Mouse (Mus musculus) cerebellum, adult (tissue): Measurements from ENCODE around the gene Cox15.
A peak's percentile ranks its signal among the peaks of the same experiment; 100 is the strongest.

Experiments
- ATAC-seq: cut with Nextera tagmentation; 2 replicates; pipeline ENCODE4 v1.9.2; 2017; ENCODE audit warnings: mild to moderate bottlenecking, moderate library complexity, mixed read lengths; ENCODE audit not compliant: insufficient number of reproducible peaks, low FRiP score, low TSS enrichment

Gene Cox15

DNA sequence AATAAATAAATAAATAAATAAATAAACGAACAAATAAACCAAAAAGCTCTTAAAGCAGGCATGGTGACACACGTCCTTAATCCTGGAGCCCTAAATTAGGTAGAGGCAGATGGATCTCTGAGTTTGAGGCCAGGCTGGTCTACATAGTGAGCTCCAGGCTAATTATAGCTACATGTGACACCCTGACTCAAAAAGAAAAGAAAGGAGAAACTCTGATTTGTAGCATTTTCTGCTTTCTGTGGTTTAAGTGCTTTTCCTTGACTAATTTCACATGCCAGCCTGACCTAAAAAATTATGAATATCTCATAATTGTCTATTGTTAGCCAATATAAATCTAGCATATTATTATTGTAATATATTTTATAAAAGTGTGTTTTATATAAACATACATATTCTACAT, 9.6 kb upstream of the Cox15 start:
- ATAC-seq = no peak

DNA sequence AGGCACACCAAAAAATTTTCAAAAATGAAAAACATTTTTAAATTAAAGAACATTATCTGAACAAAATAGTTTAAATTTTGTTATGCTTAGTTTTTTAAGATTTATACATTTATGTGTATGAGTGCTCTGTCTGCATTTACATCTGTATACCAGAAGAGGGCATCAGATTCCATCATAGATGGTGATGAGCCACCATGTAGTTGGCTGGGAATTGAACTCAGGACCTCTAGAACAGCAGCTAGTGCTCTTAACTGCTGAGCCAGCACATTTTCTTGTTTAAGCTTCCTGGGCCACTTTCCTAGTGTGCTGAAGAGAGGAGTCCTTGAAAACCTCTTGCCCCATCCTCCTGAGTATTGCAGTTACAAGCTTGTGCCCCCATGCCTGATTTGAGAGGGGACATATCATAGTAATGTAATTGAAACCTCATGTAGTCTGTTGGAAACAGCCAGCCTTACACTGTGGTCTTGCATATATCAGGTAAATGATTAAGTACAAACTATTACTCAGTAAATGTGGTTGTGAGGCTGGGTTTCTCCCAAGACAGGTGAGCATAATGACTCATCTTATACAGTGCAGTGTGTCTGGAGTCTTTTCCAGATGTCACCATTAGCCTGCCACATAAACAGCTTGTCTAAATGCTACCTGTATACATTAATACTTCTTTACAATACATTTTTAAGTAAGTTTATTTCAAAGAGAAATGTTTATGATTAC, 8.9 kb upstream of the Cox15 start:
- no peak for ATAC-seq

DNA sequence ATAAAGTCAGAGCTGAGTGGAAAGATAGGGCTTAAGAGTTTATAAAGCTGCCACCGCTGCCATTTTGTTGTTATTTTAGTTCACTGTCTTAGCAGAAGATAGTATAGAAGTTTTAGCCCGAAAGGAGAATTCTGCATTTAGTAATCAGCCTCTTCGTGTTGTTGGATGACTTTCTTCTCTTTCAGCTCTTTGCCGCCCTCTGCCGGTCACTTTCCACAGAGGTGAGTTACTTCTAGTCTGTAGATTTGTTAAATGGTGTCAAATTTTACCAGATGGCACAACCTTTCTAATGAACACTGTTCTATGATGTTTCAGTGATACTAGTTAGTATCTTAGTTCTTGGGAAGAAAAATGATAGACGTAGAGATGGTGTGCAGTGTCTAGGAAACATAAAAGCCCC, 7.7 kb upstream of the Cox15 start:
- ATAC-seq = no peak; the same call in 1 of the 2 replicates

DNA sequence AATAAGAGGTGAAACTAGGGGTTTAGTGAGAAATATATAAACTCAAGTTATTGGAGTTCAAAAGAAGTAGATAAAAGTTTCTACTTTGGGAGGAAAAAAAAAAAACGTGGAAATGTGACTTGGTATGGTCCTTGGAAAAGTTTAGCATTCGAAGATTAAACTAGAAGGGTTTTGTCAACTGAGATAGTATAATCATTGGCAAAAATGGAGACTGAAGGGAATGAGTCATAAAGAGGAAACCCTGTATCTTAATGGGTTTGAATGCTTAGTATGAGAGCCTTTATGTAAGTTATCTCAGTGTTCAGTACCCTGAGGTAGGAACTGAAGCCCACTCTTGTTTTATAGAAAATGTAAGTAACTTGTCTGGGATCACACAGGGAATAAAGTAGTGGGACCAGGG, 2.1 kb upstream of the Cox15 start:
- ATAC-seq = no peak

DNA sequence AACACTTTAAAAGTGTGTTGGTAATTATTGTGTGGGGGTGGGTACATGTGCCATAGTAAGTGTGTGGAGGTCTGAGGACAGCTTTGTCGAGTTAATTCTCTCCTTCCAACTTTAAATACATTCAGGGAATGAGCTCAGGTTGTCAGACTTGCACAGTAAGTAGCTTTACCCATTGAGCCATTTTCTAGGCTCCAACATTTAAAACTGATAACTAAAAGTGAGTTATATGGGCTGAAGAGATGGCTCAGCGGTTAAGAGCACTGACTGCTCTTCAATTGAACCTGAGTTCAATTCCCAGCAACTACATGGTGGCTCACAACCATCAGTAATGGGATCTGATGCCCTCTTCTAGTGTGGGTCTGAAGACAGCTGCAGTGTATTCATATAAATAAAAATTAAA, 1.4 kb upstream of the Cox15 start:
- no peak for ATAC-seq

DNA sequence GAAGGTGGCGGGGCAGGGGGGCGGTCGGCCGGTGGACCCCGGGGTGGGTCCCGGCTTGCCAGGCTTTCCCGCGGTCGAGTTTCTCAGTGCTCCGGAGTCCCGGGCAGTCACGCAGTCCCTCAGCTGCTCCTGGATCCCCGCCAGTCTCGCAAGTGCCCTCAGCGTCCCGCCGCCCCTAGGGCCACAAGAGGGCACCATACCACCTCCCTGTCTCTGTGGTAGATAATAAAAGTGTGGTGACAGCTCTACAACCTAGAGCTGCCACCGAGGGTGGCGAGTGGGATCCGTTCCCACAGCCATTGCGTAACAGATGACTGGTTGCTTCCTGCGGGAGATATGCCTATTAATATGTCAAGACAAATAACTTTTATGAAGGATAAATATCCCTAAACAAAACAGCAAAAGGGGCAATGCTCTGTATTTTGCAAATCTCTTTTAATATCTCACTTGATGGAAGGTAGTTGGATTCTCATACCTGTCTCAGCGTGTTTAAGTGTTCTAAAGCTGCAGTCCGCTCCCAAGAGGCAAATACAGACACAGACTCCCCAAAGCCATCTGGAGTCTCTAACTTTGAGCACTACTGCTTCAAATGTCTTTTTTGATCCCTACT, 531 bp upstream of the Cox15 start:
- peak; percentile 84 for ATAC-seq

DNA sequence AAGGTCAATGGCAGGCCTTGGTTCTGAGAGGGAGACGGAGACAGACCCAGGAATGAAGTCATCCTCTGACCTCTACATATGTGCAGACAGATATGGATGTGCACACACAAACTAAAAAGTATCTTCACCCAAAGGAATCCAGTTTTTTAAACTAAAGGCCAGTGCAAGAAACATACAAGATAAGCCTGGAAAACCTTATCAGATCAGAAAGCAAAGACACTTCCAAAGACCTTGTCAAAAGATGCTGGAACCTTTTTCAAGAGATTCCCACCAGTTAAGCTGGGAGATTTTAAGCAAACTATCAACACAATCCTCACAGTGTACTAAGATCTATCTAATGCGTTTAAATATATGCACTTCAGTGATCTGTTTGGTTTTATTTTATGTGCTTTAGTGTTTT, 2.8 kb downstream of the Cox15 start:
- no peak for ATAC-seq

DNA sequence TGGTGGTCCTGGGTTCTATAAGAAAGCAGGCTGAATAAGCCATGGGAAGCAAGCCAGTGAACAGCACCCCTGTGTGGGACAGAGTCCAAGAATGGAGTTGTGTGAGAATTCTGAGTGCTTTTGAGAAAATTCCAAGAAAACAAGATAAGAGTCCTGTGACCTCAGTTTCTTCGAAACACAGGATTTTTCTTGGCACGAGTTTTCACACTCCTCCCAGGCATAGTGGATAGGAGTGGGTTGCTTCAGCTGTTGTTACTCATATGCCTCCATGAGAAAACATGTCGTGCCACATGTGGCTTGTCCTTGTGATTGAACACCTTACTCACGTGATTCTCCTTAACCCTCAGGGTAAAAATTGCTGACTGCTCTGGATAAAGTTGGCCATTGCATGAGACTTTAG, 4.9 kb downstream of the Cox15 start:
- ATAC-seq = no peak

DNA sequence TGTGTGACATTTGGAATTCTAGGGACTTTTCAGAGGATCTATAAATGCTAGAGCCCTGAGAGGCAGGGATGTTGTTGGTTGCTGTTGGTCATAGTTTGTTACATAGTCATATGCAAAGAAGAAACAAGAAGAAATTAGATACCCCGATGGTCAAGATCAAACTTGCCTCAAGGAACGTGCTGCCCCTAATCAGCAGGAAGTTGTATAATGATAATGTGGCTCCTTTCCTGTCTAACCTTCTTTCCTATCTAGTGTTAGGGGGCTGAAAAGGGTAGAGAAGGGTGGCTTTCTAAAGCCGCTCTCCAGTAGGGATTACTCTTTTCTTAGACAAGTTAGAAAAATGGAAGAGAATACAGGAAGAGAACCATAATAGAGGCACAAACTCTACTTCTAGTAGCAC, 7.1 kb downstream of the Cox15 start:
- no peak for ATAC-seq

DNA sequence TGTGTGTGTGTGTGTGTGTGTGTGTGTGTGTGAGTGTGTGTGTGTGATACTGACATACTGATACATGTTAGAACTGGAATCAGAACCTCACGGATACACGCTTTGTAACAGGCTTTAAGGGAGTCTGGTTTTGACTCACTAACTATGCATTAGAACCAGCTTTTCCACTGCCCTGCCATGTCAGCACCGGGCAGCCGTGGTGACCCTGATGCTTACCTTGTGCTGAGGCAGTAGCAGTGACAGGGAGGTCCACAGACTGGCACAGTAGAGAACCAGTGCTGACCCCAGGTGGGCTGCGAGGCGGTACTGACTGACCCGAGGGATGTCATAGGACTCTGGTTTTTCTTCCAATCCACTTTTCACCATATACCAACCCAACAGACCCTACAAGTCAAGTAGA, 9.4 kb downstream of the Cox15 start:
- no peak for ATAC-seq

DNA sequence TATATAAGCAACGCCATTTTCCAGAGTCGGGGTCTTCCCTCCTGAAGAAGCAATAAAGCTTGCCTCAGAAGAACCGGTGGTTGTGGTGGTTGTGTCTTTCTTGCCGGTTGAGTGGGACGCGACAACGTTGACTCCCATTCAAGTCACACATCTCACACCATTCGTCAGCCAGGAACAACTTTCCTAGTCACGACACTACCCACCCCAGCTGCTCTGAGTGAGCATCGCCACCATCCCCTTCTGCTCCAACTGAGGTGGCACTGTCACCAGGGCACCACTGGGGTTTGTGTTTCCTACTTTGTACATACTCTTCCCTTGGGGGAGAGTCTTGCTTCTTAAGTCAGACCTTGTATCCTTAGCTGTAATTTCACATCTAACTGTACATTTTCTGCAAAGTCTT, 14.4 kb downstream of the Cox15 start:
- no peak for ATAC-seq

DNA sequence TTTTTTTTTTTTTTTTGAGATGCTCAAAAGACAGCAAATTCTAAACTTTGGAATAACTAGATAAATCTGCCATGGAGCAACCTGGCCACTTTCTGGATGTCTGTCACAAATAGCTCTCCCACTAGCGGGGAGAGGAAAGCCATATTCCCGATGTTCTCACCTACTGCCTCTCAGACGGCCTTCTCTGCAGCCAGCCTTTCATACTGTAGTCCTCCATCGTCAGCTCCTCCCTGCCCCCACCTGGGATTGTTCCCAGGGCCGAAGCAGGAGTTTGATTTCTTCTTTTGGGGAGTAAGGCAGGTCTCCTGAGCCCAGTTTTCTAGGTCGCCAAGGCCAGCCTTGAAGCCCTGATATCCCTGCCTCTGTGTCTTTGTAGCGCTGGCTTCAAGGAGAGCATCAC, 21.6 kb downstream of the Cox15 start:
- ATAC-seq = no peak

DNA sequence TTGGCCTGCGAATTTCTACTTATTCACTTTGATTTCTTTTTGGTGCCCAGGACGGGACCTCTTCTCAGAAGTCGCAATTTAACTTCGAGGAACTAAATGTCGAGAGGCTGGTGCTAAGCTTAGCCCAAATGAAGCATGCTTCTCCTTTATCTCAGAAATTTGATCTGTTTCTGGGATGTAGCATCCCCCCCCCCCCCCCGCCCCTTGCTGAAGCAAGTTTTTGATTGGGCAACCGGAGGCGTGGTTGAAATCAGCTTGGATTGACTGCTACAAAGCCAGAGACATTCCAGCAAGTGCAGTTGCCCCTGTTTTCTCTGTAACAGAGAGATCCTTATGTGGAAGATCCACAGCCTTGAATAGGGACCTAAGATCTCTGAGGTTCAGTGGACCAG, 22.8 kb downstream of the Cox15 start:
- ATAC-seq = no peak

DNA sequence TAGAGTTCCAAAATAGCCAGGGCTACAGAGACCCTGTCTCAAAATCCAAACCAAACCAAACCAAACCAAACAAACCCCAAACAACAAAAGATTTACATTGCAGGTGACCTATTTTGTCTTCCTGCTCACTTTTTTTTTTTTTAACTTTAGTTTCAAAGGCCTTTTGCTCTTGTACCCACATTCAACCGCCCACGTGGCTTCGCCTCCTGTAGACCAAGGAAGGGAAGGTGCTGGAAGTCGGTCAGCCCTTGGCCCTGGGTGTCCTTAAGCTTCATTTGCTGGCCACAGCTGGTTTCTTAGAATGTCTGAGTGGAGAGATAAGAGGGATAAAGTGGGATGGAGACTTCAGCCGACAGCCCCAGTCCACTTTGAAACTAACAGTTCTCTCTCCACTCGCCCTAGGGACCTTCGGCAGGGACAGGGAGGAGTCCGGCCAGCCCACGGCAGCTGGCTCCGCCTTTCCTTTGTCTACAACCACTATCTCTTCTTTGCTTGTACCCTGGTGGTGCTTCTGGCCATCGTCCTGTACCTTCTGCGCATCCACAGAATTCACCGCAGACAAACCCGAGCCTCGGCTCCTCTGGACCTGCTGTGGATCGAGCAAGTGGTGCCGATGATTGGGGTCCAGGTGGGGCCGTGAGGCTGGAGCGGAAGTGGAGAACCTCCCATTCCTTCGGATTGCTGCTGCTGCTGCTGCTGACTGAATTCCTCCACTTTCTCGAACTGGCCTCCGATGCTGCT, 23.3 kb downstream of the Cox15 start:
- ATAC-seq = no peak

DNA sequence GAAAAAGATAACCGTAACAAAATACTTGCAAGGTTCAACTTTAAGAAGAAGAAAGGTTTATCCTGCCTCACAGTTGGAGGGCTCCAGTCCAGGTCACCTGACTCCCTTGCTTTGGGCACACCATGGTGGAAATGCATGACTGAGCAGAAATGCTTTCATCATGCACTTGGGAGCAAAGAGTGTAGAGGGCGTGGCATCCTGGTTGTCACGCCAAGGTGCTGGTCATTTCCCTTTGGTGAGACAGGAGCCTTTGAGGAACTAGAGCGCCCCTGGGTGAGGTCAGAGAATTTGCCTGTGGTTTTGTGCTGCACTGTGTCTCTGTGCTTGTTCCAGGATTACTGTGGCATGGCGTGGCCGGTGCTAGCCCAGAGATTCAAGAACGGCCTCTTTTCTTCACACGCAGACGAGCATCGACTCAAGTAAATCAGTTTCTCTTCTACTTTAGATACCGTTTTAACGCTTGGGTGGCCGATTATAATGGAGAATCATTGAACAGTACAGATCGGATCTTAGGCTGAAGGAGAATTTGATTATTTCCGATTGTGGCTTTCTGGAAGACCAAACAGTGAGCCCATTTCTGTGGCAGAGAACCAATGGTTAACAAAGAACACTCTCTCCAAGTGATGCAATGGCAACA, 26.2 kb downstream of the Cox15 start:
- no peak for ATAC-seq

DNA sequence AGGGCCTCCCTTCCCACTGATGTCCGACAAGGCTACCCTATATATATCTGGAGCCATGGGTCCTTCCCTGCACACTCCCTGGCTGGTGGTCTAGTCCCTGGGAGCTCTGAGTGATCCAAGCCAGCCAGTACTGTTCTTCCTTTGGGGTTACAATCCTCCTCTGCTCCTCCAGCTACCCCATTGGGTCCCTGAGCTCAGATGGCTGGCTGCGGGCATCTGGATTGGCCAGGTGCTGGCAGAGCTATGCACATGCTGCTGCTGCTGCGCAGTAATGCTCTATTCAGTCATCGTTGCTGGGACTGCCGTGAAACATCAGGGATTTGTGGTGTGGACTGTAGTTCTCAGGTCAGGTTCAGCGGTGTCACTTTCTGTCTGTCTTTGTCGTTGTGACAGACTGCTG, 28.0 kb downstream of the Cox15 start:
- ATAC-seq = no peak

DNA sequence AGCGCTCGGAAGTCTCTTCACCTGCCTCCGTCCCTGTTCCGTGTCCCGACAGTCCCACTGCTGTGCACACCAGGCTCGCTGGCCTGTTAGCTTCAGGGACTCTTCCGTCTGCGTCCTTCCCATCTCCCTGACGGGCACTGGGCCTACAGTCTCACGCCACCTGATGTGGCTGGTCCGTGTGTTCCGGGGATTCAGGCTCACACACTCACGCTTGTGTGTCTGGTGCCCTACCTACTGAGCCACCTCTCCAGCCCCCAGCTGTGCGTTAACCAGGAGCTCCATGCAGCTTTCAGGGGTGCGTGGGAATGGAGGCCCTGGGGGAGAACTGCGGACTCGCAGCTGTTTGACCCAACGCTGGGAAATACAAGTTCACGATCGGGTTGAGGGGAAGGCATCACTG, 28.6 kb downstream of the Cox15 start:
- ATAC-seq = no peak

DNA sequence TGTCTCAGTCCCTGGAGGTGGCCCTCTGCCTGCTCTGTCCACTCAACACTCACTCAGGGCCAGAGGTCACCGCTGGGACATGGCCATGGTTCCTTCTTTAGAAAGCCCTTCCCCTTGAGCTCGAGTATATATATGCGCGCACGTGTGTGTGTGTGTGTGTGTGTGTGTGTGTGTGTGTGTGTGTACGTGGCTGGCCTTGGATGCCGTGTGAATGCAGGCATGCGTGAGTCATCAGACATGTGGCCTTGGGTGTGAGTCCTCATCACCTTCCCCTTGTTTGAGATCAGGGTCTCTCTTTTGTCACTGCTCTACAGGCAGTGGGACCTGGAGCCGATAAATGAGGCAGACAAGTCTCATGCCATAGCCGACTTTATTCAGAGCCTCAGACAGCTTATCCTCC, 29.3 kb downstream of the Cox15 start:
- ATAC-seq = no peak

DNA sequence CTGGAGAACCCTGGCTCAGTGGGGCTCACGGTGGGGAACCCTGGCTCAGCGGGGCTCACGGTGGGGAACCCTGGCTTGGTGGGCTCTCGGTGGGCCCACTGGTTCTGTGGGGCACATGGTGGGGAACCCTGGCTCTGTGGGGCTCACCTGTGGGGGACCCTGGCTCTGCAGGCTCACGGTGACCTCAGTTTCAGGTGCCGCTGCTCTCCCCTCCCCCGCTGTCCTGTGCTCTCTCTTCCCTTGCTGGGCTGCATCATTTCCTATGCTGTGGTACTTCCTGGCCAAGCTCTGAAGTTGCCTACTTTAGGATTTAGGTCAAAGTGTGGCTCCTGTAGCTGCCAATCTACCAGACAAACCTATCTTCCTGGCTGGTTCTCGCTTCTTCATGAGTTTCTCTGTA, 29.9 kb downstream of the Cox15 start:
- ATAC-seq = no peak

DNA sequence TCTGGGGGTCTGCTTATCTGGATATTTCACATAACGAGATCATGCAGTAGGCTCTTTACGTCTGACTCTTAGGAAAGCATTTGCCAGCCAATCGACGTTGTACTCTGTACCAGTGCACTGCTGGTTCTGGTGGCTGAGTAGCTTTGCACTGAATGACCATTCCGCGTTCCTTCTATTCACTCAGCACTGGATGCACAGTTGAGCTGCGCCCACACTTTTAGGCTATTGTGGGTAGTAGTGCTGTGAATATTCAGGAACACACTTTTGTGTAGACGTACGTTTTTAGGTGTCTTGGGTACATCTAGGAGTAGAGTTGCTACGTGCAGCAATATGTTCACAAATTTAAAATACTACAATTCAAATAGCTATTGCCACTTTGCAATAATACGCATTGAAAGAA, 32.7 kb downstream of the Cox15 start:
- ATAC-seq = no peak

DNA sequence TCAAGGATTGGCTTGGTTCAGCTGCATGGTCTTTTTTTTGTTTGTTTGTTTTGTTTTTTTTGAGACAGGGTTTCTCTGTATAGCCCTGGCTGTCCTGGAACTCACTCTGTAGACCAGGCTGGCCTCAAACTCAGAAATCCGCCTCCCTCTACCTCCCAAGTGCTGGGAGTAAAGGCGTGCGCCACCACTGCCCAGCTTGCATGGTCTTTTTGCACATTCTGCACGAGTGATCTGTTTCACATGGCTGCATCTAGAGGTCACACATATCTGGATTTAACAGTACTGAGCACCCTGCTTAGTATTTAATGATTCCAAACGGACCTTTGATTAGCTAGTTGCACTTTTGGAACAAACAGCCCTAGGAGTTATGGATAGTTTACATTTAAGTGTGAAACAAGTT, 40.8 kb downstream of the Cox15 start:
- ATAC-seq = no peak
